Mouse (Mus musculus) cerebellum, postnatal 25 days (tissue): ENCODE data around the gene Rbp2.

Experiments
- DNase-seq, 2 experiments: peaks; one replicate each; pipeline ENCODE4 v3.0.0; 2021; ENCODE audit warnings: mixed read lengths in 2 of 2

The Rbp2 gene

GRCm38 (mm10) chr9:98485815-98486214 lies at the start of gene Rbp2:
TSS of gene Rbp2 (plus strand) at chr9:98486115.
- no peak for DNase-seq

GRCm38 (mm10) chr9:98437819-98438218 lies 48.1 kb upstream of the Rbp2 start:
- no peak for DNase-seq

- DNase-seq: no peak
Observed at GRCm38 (mm10) chr9:98439091-98439490, 46.8 kb upstream of the Rbp2 start.

GRCm38 (mm10) chr9:98442638-98443037 lies 43.3 kb upstream of the Rbp2 start:
- DNase-seq: peak in 1 of 2 experiments; percentile 22

- DNase-seq: no peak
Observed at GRCm38 (mm10) chr9:98445359-98446149, 40.4 kb upstream of the Rbp2 start.

- no peak for DNase-seq
Observed at GRCm38 (mm10) chr9:98450976-98451375, 34.9 kb upstream of the Rbp2 start.

- DNase-seq: no peak
Observed at GRCm38 (mm10) chr9:98466709-98467108, 19.2 kb upstream of the Rbp2 start.

GRCm38 (mm10) chr9:98480172-98480749 lies 5.7 kb upstream of the Rbp2 start:
- DNase-seq: no peak

- DNase-seq: no peak
Observed at GRCm38 (mm10) chr9:98482256-98482655, 3.7 kb upstream of the Rbp2 start.

- DNase-seq: no peak
Observed at GRCm38 (mm10) chr9:98485020-98485419, 895 bp upstream of the Rbp2 start.

GRCm38 (mm10) chr9:98487273-98487672 lies 1.4 kb downstream of the Rbp2 start:
- no peak for DNase-seq

- no peak for DNase-seq
Observed at GRCm38 (mm10) chr9:98489532-98489931, 3.6 kb downstream of the Rbp2 start.

- no peak for DNase-seq
Observed at GRCm38 (mm10) chr9:98490128-98490527, 4.2 kb downstream of the Rbp2 start.

GRCm38 (mm10) chr9:98491071-98491470 lies 5.2 kb downstream of the Rbp2 start:
- DNase-seq: no peak

GRCm38 (mm10) chr9:98492212-98492611 lies 6.3 kb downstream of the Rbp2 start:
- DNase-seq: no peak

GRCm38 (mm10) chr9:98492821-98493220 lies 6.9 kb downstream of the Rbp2 start:
- no peak for DNase-seq

- no peak for DNase-seq
Observed at GRCm38 (mm10) chr9:98497157-98497556, 11.2 kb downstream of the Rbp2 start.

- DNase-seq: no peak
Observed at GRCm38 (mm10) chr9:98497990-98498389, 12.1 kb downstream of the Rbp2 start.

GRCm38 (mm10) chr9:98498717-98499268 lies 12.9 kb downstream of the Rbp2 start:
- DNase-seq: no peak

GRCm38 (mm10) chr9:98499601-98500000 lies 13.7 kb downstream of the Rbp2 start:
- DNase-seq: no peak

- no peak for DNase-seq
Observed at GRCm38 (mm10) chr9:98507480-98507879, 21.6 kb downstream of the Rbp2 start.

GRCm38 (mm10) chr9:98510363-98511055 lies 24.6 kb downstream of the Rbp2 start:
- no peak for DNase-seq

- no peak for DNase-seq
Observed at GRCm38 (mm10) chr9:98523872-98524271, 38.0 kb downstream of the Rbp2 start.
